Comparison of ENCODE assay signal across 1 mouse cellular context in the genomic region with DNA sequence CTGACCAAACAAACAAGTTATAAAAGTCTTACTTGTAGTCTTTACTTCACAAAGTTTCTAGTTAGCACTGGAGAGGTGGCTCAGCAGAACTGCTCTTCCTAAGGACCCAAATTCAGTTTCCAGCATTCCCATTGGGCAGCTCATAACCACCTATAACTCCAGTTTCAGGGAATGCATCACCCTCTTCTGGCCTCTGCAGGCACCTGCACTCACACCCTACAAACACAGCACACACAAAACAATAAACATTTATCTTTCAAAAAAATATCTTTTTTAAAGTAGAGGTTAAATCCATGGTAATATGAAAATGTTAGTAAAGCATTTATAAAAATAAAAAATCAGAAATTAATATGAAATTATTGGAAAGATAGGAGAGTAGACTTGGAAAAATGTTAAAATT.
TF ChIP-seq lines count a peak whose summit lies in the region.

No protein-coding gene starts in this region.

TF ChIP-seq in CH12.LX, 34 proteins besides CTCF, POLR2A, EP300 and RAD21:
- TF ChIP-seq MXI1 (IDR thresholded peaks at IDR 0.05; ENCODE audit: low read depth, low read length) (no peak), GABPA (IDR thresholded peaks at IDR 0.05; ENCODE audit: insufficient replicate concordance, low read depth, low read length) (no peak), SMC3 (IDR thresholded peaks at IDR 0.05; ENCODE audit: low read depth, low read length) (peak; percentile 31)
